Mouse (Mus musculus): ENCODE measurements around the gene Gm44973. TPM values are rescaled to one million over a fixed set of nuclear protein-coding genes. Genes with fewer than 3 reads are reported as not detected.
"Not testable (repeated sequence)": the region's sequence is repeated elsewhere in the genome, so short reads cannot be mapped to it uniquely, and the experiment has no call there.

Gene Gm44973
- polyA plus RNA-seq, 1 experiment = not detected

GRCm38 (mm10) chr7:4999876-5000275 lies 15.4 kb upstream of the Gm44973 start:
- Histone ChIP-seq H3K36me3 (ENCODE audit: control insufficient read depth, insufficient read depth, low read length) (no peaks in the 10 kb centered on the region), H3K4me1 (ENCODE audit: control insufficient read depth, insufficient read depth, insufficient read length) (0 out of 2 replicates have a peak, but pooled peaks cover 9% of the 10 kb centered on the region), H3K27ac (ENCODE audit: insufficient read depth, low read length) (no peak overlapping the region), H3K4me3 (ENCODE audit: extremely low read depth, insufficient read depth, insufficient read length) (no peak overlapping the region), H3K27me3 (ENCODE audit: control insufficient read depth, insufficient read depth, low read length) (no peaks in the 10 kb centered on the region)
- peak in 1 of 2 experiments; percentile 37 for DNase-seq (ENCODE audit: low read depth in 1 of 2, low spot score in 2 of 2)
- TF ChIP-seq CTCF (IDR thresholded peaks at IDR 0.05; ENCODE audit: extremely low read depth, insufficient read depth, insufficient read length, insufficient replicate concordance) (peak; percentile 37; the same call in 1 of the 2 replicates), POLR2A (IDR thresholded peaks at IDR 0.05; ENCODE audit: low read depth, low read length) (no peak)
- 75% methylated on average over 2 of the region's 2 CpGs for WGBS

DNA sequence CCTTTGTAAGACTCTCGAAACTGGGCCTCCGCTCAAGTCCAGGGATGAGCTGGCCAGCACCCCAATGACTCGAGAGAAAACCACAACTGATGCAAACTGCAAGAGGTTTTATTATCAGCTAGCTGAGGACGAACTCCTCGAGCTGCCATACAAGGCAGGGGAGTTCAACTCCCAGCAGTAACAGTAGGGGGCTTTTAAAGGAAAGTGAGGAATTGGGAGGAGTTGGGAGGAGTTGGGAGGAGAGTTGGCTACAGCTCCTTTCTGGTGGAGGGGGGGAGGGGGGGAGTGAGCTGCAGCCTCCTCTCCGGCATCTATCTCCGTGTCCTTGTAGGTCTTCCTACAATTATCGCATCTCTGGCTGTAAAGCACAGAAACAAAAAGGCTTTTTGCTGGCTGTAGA lies 12.4 kb upstream of the Gm44973 start:
- H3K4me3 ChIP-seq (ENCODE audit: extremely low read depth, insufficient read depth, insufficient read length); H3K4me1 ChIP-seq (ENCODE audit: control insufficient read depth, insufficient read depth, insufficient read length); H3K27me3 ChIP-seq (ENCODE audit: control insufficient read depth, insufficient read depth, low read length); H3K27ac ChIP-seq (ENCODE audit: insufficient read depth, low read length); DNase-seq (ENCODE audit: low read depth in 1 of 2, low spot score in 2 of 2); H3K36me3 ChIP-seq (ENCODE audit: control insufficient read depth, insufficient read depth, low read length): not testable (repeated sequence)
- 76% methylated on average over 8 of the region's 8 CpGs for WGBS

GRCm38 (mm10) chr7:5008229-5008628 lies 7.1 kb upstream of the Gm44973 start:
- peaks cover 41% of the 10 kb centered on the region for H3K36me3 ChIP-seq (ENCODE audit: control insufficient read depth, insufficient read depth, low read length)

GRCm38 (mm10) chr7:5012681-5013513 lies 2.4 kb upstream of the Gm44973 start:
- DNase-seq (ENCODE audit: low read depth in 1 of 2, low spot score in 2 of 2) = no peak
- Histone ChIP-seq H3K4me1 (ENCODE audit: control insufficient read depth, insufficient read depth, insufficient read length) (no peaks in the 10 kb centered on the region), H3K27ac (ENCODE audit: insufficient read depth, low read length) (no peak overlapping the region), H3K36me3 (ENCODE audit: control insufficient read depth, insufficient read depth, low read length) (peaks cover 37% of the 10 kb centered on the region), H3K4me3 (ENCODE audit: extremely low read depth, insufficient read depth, insufficient read length) (no peak overlapping the region), H3K27me3 (ENCODE audit: control insufficient read depth, insufficient read depth, low read length) (no peaks in the 10 kb centered on the region; the same call in 1 of the 2 replicates)
- TF ChIP-seq POLR2A (IDR thresholded peaks at IDR 0.05; ENCODE audit: low read depth, low read length) = no peak
- no peak for TF ChIP-seq CTCF (IDR thresholded peaks at IDR 0.05; ENCODE audit: extremely low read depth, insufficient read depth, insufficient read length, insufficient replicate concordance)
- 84% methylated on average over 27 of the region's 27 CpGs for WGBS

More at GRCm38 (mm10) chr7:5008229-5008628, 7.1 kb upstream of the Gm44973 start:
- H3K4me3 ChIP-seq (ENCODE audit: extremely low read depth, insufficient read depth, insufficient read length) = no peak overlapping the region
- TF ChIP-seq POLR2A (IDR thresholded peaks at IDR 0.05; ENCODE audit: low read depth, low read length) (no peak), CTCF (IDR thresholded peaks at IDR 0.05; ENCODE audit: extremely low read depth, insufficient read depth, insufficient read length, insufficient replicate concordance) (no peak)
- no peak overlapping the region for H3K27ac ChIP-seq (ENCODE audit: insufficient read depth, low read length)
- WGBS = 96% methylated on average over 26 of the region's 26 CpGs
- H3K27me3 ChIP-seq (ENCODE audit: control insufficient read depth, insufficient read depth, low read length) = no peaks in the 10 kb centered on the region
- DNase-seq (ENCODE audit: low read depth in 1 of 2, low spot score in 2 of 2) = no peak
- H3K4me1 ChIP-seq (ENCODE audit: control insufficient read depth, insufficient read depth, insufficient read length) = no peaks in the 10 kb centered on the region

GRCm38 (mm10) chr7:5014251-5015117 lies 812 bp upstream of the Gm44973 start, which contains the start of the genes Zfp524 and Fiz1:
TSS of gene Zfp524 (plus strand) at chr7:5014415.
TSS of gene Fiz1 (minus strand) at chr7:5014697.
- under 1% methylated on average over 39 of the region's 42 CpGs for WGBS
- Histone ChIP-seq H3K27ac (ENCODE audit: insufficient read depth, low read length) (peak within 1 kb of the TSS; percentile 99), H3K4me3 (ENCODE audit: extremely low read depth, insufficient read depth, insufficient read length) (peak within 1 kb of the TSS; percentile 96), H3K4me1 (ENCODE audit: control insufficient read depth, insufficient read depth, insufficient read length) (no peaks in the 10 kb centered on the region; the same call in 1 of the 2 replicates), H3K27me3 (ENCODE audit: control insufficient read depth, insufficient read depth, low read length) (no peaks in the 10 kb centered on the region; the same call in 1 of the 2 replicates), H3K36me3 (ENCODE audit: control insufficient read depth, insufficient read depth, low read length) (peaks cover 22% of the 10 kb centered on the region)
- TF ChIP-seq CTCF (IDR thresholded peaks at IDR 0.05; ENCODE audit: extremely low read depth, insufficient read depth, insufficient read length, insufficient replicate concordance) (no peak), POLR2A (IDR thresholded peaks at IDR 0.05; ENCODE audit: low read depth, low read length) (no peak)
- DNase-seq (ENCODE audit: low read depth in 1 of 2, low spot score in 2 of 2) = peak; percentile 94 to 97

- Histone ChIP-seq H3K27ac (ENCODE audit: insufficient read depth, low read length) (peak overlapping the region; percentile 88), H3K4me1 (ENCODE audit: control insufficient read depth, insufficient read depth, insufficient read length) (no peaks in the 10 kb centered on the region; the same call in 1 of the 2 replicates), H3K27me3 (ENCODE audit: control insufficient read depth, insufficient read depth, low read length) (no peaks in the 10 kb centered on the region; the same call in 1 of the 2 replicates), H3K4me3 (ENCODE audit: extremely low read depth, insufficient read depth, insufficient read length) (no peak overlapping the region; the same call in 1 of the 2 replicates), H3K36me3 (ENCODE audit: control insufficient read depth, insufficient read depth, low read length) (peaks cover 15% of the 10 kb centered on the region)
- DNase-seq (ENCODE audit: low read depth in 1 of 2, low spot score in 2 of 2) = no peak
- 39% methylated on average over 3 of the region's 3 CpGs for WGBS
- no peak for TF ChIP-seq CTCF (IDR thresholded peaks at IDR 0.05; ENCODE audit: extremely low read depth, insufficient read depth, insufficient read length, insufficient replicate concordance)
Measured at GRCm38 (mm10) chr7:5016057-5016456, 761 bp downstream of the Gm44973 start.

Measured in spleen, adult 2 months (tissue).